Mouse (Mus musculus) testis, adult 2 months (tissue): Measurements from ENCODE around the gene Mgrn1. TPM values are rescaled to one million over a fixed set of nuclear protein-coding genes. Genes with fewer than 3 reads are reported as not detected.

Experiments
- H3K27ac ChIP-seq: fragments of 200-500 bp; 2 replicates; pipeline ENCODE4 v1.5.1; 2012; ENCODE audit warnings: low read depth, low read length; ENCODE audit not compliant: control insufficient read depth, insufficient read depth
- H3K27me3 ChIP-seq: fragments of 200-500 bp; 2 replicates; pipeline ENCODE4 v1.6.1; 2012; ENCODE audit warnings: mild to moderate bottlenecking, low read length, moderate library complexity; ENCODE audit not compliant: control insufficient read depth, insufficient read depth
- H3K36me3 ChIP-seq: fragments of 200-500 bp; 2 replicates; pipeline ENCODE4 v1.6.1; 2012; ENCODE audit warnings: mild to moderate bottlenecking, low read length; ENCODE audit not compliant: control insufficient read depth, insufficient read depth
- H3K4me1 ChIP-seq: fragments of 200-500 bp; 2 replicates; pipeline ENCODE4 v1.6.1; 2012; ENCODE audit warnings: low read length; ENCODE audit not compliant: control insufficient read depth, insufficient read depth
- H3K4me3 ChIP-seq: fragments of 200-500 bp; 2 replicates; pipeline ENCODE4 v1.5.1; 2012; ENCODE audit warnings: low read depth, mild to moderate bottlenecking, low read length, moderate library complexity, mixed read lengths; ENCODE audit not compliant: control insufficient read depth
- CTCF ChIP-seq: fragments of 200-500 bp; IDR thresholded peaks from 2 replicates; pipeline ENCODE4 v1.5.1; 2012; ENCODE audit warnings: low read depth, mild to moderate bottlenecking, inconsistent platforms, low read length, moderate library complexity; ENCODE audit not compliant: control insufficient read depth, insufficient read depth, insufficient replicate concordance
- POLR2A ChIP-seq: fragments of 200-500 bp; IDR thresholded peaks from 2 replicates; pipeline ENCODE4 v1.6.1; 2012; ENCODE audit warnings: low read depth, mild to moderate bottlenecking, inconsistent platforms, low read length, moderate library complexity; ENCODE audit not compliant: control insufficient read depth
- polyA plus RNA-seq: library from polyadenylated mRNA; depleted of rRNA; stranded (reverse); fragments of >200 nt; gene quantifications from 2 replicates; pipeline ENCODE4 v1.2.3, GENCODE M21; 2012; rRNA removed

Gene Mgrn1
- polyA plus RNA-seq = 29.1 and 29.6 TPM in 2 replicates

DNA sequence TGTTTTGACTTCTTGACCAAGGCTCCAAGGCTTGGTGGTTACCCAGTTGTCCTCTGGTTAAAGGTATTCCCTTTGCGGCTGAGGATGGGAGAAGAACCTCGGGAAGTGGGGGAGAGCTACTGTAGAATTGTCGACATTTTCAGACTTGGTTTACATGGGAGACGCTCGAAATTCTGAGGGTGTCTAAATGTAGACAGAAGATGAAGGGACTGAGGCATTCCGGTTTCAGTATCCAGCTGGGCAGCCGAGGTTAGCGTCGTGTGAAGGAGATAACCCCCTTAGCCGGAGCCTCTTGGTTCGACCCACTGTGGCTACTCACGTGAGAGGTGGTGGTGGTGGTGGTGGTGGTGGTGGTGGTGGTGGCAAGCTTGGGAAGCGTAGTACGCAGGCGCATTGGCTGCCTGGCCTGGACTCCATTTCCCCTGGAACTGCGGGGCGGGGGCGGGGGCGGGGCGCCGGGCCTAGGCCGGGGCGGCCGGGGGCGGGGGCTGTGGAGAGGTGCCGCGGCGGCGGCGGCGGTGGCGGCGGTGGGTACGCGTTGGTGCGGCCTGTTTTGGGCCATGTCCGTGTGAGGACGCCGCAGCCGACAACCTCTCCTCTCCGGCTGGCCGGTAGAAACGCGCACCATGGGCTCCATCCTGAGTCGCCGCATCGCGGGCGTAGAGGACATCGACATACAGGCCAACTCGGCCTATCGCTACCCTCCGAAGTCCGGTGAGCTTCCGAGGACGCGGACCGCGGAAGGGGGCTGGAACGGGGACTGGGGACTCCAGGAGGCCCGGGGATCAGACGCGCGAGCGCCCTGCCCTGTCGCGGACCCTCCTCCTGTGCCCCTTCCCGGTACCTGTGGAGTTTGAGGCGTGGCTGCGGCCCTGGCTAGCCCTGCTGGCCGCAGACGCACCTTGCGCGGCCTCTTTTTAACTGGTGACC, at the start of gene Mgrn1:
TSS of gene Mgrn1 (plus strand) at position 490 of the 930 bp plus-strand sequence.
- TF ChIP-seq POLR2A (no peak), CTCF (peak; percentile 25; the same call in 1 of the 2 replicates)
- Histone ChIP-seq H3K36me3 (no peaks in the 10 kb centered on the region), H3K4me1 (peaks cover 20% of the 10 kb centered on the region), H3K27ac (peak within 1 kb of the TSS; percentile 94), H3K27me3 (no peaks in the 10 kb centered on the region), H3K4me3 (peak within 1 kb of the TSS; percentile 98)

DNA sequence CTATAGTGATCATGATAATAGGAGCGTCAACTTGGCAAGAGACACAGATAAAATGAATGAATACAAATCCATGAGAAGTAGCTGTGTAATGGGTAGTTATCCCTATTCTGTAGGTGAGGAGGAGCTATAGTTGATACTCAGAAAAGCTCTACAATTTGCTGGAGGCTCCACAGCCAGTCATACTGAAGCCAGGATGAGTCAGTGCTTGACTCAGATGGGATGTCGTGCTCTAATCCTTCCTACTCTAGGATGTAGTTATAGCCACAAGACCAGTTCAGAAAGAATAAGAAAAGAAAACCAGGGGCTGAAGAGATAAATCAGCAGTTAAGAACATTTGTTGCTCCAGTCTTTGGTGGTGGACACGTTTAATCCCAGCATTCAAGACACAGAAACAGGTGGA, 48.4 kb upstream of the Mgrn1 start:
- TF ChIP-seq CTCF (no peak), POLR2A (no peak)
- Histone ChIP-seq H3K4me3 (peak overlapping the region; percentile 31; the same call in 1 of the 2 replicates), H3K27me3 (no peaks in the 10 kb centered on the region), H3K4me1 (peaks cover 3% of the 10 kb centered on the region), H3K27ac (no peak overlapping the region), H3K36me3 (no peaks in the 10 kb centered on the region)

DNA sequence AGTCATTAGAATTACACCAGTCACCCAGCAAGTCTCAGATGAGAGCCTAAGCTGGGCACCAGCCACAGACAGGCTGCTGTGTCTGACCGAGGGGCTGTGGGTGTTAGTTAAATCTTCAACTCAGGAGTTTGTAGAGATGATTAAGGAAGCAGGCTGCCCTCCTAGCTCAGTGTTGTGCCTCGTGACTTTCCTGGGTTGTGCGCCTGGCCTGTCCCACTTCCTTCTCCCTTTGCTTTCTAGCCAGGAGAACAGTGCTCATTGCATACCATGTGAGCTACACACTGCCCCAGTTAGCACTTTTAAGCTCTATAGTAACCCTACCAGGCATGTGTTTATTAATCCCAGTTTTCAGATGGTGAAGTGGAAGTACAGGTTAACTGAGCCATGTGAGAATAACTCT, 46.5 kb upstream of the Mgrn1 start:
- Histone ChIP-seq H3K36me3 (no peaks in the 10 kb centered on the region), H3K4me3 (peak overlapping the region; percentile 82), H3K27ac (no peak overlapping the region), H3K4me1 (peaks cover 6% of the 10 kb centered on the region), H3K27me3 (no peaks in the 10 kb centered on the region)
- TF ChIP-seq POLR2A = no peak

DNA sequence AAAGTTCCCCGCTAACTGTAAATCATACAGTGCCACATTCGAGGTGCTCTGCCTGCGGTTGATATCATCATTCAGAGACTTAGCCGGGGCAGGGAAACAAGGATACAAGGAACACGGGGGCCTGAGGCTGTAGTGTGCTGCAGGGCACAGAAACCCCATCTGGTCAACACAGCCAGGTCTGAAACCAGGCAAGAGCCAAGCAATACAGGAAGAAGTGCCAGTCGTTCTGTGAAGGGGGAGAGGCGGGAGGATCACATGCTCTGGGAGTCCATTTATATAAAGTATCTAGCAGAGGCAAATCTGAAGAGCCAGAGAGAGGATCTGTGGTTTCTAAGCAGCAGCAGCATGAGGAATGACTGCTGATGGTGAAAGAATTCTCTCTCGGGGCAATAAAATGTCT, 45.8 kb upstream of the Mgrn1 start:
- Histone ChIP-seq H3K4me3 (peak overlapping the region; percentile 82), H3K4me1 (peaks cover 6% of the 10 kb centered on the region), H3K27ac (no peak overlapping the region; the same call in 1 of the 2 replicates), H3K36me3 (no peaks in the 10 kb centered on the region), H3K27me3 (no peaks in the 10 kb centered on the region)
- TF ChIP-seq POLR2A (no peak), CTCF (no peak)

GRCm38 (mm10) chr16:4847041-4847440, 39.0 kb upstream of the Mgrn1 start:
- Histone ChIP-seq H3K27me3 (no peaks in the 10 kb centered on the region), H3K4me1 (peaks cover 5% of the 10 kb centered on the region), H3K27ac (no peak overlapping the region), H3K4me3 (no peak overlapping the region), H3K36me3 (no peaks in the 10 kb centered on the region)
- TF ChIP-seq POLR2A (no peak), CTCF (no peak)

- Histone ChIP-seq H3K4me1 (peaks cover 2% of the 10 kb centered on the region; the same call in 1 of the 2 replicates), H3K36me3 (no peaks in the 10 kb centered on the region), H3K27ac (no peak overlapping the region), H3K4me3 (no peak overlapping the region), H3K27me3 (no peaks in the 10 kb centered on the region)
- no peak for TF ChIP-seq POLR2A
- no peak for TF ChIP-seq CTCF
Measured at GRCm38 (mm10) chr16:4848090-4848489, 38.0 kb upstream of the Mgrn1 start.

DNA sequence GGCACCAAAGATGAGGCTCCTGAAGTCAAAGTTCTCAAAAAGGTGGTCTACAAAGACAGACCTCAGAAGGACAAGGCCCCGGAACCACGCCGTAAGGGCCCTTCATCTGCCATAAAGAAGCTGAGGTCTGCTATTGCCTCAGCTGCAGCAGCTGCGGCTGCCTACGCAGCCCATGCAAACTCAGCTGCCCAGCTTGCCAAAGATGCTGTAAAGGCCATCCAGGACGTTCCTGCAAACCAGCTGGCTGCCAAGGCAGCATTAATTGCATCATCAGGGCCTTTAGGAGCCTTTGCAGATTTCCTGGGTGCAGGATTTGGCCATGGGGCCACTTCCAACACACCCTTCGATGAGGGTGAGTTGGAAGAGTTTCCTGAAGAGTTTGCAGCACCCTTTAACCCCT, 35.7 kb upstream of the Mgrn1 start:
- no peak for TF ChIP-seq POLR2A
- TF ChIP-seq CTCF = no peak
- Histone ChIP-seq H3K36me3 (no peaks in the 10 kb centered on the region), H3K4me1 (peaks cover 2% of the 10 kb centered on the region; the same call in 1 of the 2 replicates), H3K27me3 (no peaks in the 10 kb centered on the region), H3K4me3 (no peak overlapping the region), H3K27ac (no peak overlapping the region)

GRCm38 (mm10) chr16:4850938-4851628, 35.0 kb upstream of the Mgrn1 start:
- Histone ChIP-seq H3K27me3 (no peaks in the 10 kb centered on the region), H3K27ac (no peak overlapping the region), H3K36me3 (no peaks in the 10 kb centered on the region), H3K4me3 (no peak overlapping the region), H3K4me1 (peaks cover 2% of the 10 kb centered on the region; the same call in 1 of the 2 replicates)
- no peak for TF ChIP-seq POLR2A
- TF ChIP-seq CTCF = no peak
